Mouse (Mus musculus): ENCODE measurements around the gene D630023F18Rik.
A peak's percentile ranks its signal among the peaks of the same experiment; 100 is the strongest.

The D630023F18Rik gene

GRCm38 (mm10) chr1:65122574-65123372 is at the start of gene D630023F18Rik:
Gene D630023F18Rik, minus strand, starts transcription at chr1:65123214.
- DNase-seq: no peak

DNA sequence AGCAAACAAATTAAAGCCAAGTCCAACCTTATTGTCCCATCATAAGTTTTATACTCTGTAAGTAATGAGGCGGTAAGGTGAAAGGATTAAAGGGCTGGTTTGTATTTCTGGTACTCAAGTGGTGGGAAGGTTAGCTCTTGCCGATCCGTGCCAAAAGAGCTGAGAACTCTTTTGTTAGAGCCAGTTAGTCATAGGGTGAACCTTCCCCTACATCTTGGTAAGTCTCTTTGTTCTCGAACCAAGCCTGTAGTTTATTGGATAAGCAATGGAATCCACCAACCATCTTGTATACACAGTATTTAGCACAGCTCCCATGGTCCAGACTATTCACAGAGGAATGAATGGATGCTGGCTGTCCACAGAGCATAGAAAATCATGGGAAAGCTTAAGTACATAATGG is 48.6 kb upstream of the D630023F18Rik start:
- DNase-seq: no peak

DNA sequence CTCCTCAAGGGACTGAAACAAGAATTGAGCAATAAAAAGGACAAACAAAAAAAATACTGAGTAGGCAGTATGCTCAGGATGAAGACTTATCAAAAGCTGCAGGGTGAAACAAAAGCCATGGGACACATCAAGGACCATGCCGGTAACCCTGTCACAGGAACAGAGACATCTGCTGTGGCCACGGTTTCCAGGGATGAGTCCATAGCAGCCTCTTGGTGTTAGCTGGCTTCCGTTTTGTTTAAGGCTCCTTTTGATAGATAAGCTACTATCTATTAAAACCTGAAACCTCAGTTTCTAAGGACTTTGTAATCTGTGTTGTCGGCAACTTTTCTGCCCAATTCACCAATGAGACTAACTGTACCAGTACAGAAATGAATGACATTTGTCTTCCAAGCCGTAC is 46.9 kb upstream of the D630023F18Rik start:
- DNase-seq: no peak

- DNase-seq: no peak
Measured at GRCm38 (mm10) chr1:65169536-65169935, 46.5 kb upstream of the D630023F18Rik start.

GRCm38 (mm10) chr1:65167496-65167895 is 44.5 kb upstream of the D630023F18Rik start:
- DNase-seq: no peak

DNA sequence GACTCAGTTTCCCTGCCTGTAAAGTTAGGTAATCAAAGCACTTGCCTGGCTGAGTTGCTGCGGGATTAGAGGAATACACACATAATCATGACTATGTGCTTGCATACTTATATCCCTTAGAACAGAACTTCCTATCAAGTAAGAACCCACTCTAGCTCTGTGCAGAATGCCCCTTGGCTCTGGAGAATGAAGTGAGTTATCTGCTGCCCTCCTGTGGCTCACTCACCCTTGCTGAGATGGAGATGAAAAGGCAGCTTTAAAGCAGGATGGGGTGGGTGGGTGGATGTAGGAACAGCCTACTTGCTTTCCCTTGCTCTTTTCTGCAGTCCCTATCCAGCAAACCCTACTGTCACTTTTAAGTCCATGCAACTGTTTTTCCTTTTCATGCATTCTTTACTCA is 39.2 kb upstream of the D630023F18Rik start:
- no peak for DNase-seq

DNA sequence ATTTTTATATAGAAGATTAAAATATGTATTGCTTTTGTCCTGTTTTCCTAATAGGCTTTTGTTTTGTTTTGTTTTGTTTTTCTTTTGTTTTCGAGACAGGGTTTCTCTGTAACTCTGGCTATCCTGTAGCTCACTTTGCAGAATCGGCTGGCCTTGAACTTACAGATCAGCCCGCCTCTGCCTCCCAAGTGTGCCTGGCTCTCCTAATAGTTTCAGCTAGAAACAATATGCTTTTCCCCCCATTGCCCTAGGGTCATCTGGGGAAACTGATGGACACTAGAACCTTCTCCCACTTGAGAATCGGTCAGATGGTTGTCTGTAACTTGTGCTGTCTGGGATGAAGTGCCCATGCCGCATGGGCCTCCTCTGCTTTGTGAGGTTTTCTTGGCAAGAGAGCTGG is 33.1 kb upstream of the D630023F18Rik start:
- DNase-seq: no peak

- peak; percentile 35 for DNase-seq
Measured at GRCm38 (mm10) chr1:65154814-65155213, 31.8 kb upstream of the D630023F18Rik start.

DNA sequence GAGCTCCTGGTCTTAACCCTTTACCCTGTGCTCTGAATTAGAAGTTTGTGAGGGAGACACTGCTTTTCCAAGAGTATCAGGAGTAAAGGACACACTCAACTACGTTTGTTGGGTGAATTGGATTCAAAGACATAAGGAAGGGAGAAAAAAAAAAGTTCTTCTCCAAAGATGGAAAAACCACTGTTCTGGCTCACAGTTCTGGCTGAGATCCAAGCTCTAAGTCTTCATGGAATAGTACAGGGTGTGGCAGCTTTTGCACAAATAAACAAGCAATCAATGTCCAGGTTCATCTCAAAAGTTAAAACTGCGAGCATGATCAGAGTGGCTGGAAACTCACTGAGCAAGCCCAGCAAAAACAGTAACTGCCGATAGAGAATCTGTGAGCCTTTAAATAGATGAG is 25.0 kb upstream of the D630023F18Rik start:
- DNase-seq: no peak

GRCm38 (mm10) chr1:65147326-65147725 is 24.3 kb upstream of the D630023F18Rik start:
- no peak for DNase-seq

- no peak for DNase-seq
Measured at GRCm38 (mm10) chr1:65146601-65147000, 23.6 kb upstream of the D630023F18Rik start.

- no peak for DNase-seq
Measured at GRCm38 (mm10) chr1:65144783-65145182, 21.8 kb upstream of the D630023F18Rik start.

DNA sequence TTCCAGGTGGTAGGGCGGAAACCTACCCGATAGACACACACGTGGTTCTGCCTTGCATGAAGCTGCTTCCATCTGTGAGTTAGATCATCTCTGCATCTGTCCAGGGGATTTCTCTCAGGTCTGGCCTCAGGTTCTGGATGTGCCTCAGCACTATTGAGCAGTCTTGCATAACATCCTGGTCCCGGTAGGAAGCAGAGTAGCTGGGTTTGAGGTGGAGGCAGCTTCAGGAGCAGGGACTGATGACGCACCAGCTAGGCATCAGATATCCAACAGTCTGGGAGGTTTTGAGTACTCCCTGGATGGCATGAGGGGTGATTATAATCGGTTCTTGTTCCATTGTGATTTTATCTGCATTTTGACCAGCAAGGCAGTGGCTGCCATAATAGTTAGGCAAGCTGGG is 14.5 kb upstream of the D630023F18Rik start:
- no peak for DNase-seq

- no peak for DNase-seq
Measured at GRCm38 (mm10) chr1:65132833-65133232, 9.8 kb upstream of the D630023F18Rik start.

- DNase-seq: no peak
Measured at GRCm38 (mm10) chr1:65131671-65132070, 8.7 kb upstream of the D630023F18Rik start.

- no peak for DNase-seq
Measured at GRCm38 (mm10) chr1:65130226-65130625, 7.2 kb upstream of the D630023F18Rik start.

DNA sequence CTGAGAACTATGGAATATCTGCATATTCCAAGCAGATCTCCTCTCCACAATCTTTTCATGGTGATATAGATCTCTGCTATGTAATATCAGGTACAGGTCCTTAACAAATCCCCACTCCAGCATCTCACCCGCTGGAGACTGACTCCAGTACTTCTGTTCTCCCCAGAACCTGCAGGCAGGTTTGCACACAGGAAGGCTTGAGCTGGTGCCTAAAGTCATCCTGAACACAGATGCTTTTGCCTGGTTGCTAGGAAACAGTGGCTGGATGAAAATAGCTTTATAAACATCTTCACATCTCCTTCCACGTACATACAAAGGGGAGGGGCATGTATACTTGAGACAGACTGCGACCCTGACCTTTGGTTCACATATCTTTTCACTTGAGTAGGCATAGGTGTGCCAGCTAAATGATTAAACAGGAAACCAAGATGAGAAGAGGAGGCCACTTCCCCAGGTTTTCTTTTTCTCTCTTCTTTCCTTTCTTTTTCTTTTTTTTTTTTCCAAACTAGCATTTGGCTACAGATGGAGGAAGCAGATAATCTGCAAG is 6.7 kb upstream of the D630023F18Rik start:
- DNase-seq: no peak

- no peak for DNase-seq
Measured at GRCm38 (mm10) chr1:65119438-65119837, 3.6 kb downstream of the D630023F18Rik start, which contains the start of gene Gm28845. Gene Gm28845, minus strand, starts transcription at chr1:65119558.

DNA sequence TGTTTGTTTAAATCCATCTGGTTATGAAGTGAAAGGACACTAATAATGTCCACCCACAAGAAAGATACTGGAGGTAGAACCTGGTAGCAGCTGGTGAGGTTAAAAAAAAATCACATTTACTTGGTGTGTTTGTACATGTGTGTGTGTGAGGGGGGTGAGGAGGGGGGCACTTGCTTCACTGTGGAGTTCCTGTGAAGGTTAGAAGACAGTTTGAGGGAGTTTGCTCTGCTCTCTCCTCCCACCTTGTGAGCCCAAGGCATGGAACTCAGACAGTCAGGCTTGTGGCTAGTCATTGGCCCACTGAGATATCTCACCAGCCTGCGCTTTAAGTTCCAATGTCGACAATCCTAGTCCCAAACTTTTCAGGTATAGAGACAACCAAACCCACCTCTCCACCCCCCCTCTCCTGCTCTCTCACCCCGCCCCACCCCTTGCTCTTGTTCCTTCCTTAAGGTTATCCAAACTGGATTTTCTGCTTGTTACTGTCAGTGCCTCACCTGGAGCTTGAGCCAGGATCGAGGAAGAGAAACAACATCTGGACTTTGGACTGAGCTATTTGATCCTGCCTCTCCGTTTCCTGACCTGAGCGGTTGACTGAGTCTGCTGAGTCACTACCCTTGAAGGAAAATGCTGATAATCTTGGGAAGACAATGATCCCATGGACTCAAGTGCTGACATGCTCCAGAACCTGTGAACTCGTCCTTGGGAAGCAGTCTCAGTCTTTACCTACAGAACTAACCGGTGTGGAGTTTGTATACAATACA is 4.7 kb downstream of the D630023F18Rik start:
- DNase-seq: no peak

DNA sequence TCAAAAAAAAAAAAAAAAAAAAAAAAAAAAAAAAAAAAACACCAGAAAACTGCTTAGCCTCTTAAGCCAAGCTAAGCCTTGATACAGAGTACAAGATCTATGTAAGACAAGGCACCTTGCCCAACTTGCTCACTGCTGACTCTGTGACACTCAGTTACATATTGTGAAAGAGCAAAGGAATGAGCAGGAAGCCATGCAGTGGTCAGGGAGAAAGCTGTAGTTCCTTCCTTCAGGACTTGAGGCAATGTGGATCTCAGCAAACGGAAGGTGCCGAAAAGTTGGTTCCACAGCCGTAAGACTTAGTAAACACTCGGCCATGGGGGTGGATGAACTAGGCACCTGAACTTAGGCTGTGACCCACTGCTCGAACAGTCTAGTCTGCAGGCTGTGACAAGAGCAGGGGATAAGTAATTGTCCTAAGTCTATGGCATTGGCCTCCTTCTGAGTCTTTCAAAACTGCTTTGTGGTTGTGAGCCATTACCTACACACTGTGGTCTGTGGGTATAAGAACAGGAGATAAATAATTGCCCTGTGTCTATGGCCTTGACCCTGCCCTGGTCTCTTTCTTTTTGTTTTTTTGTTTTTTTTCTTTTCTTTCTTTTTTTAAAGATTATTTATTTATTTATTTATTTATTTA is 9.4 kb downstream of the D630023F18Rik start:
- DNase-seq: peak; percentile 37

DNA sequence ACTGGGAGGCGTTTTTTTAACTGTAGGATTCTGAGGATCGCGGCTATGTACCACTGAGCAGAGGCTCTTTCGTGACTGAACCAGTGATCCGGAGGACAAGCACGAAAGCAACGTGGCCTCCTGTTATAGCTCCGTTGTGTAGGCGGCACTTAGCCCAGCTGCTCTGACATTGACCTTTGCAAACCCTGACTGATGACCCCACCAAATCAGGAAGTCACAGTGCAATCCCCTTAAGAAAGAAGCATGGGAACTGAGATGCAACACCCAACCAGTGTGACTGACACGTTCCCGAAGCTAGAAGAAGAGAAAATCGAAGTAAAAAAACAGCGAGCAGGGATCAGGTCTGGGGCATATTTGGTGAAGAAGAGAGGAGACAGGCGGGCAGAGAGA is 10.2 kb downstream of the D630023F18Rik start:
- no peak for DNase-seq

DNA sequence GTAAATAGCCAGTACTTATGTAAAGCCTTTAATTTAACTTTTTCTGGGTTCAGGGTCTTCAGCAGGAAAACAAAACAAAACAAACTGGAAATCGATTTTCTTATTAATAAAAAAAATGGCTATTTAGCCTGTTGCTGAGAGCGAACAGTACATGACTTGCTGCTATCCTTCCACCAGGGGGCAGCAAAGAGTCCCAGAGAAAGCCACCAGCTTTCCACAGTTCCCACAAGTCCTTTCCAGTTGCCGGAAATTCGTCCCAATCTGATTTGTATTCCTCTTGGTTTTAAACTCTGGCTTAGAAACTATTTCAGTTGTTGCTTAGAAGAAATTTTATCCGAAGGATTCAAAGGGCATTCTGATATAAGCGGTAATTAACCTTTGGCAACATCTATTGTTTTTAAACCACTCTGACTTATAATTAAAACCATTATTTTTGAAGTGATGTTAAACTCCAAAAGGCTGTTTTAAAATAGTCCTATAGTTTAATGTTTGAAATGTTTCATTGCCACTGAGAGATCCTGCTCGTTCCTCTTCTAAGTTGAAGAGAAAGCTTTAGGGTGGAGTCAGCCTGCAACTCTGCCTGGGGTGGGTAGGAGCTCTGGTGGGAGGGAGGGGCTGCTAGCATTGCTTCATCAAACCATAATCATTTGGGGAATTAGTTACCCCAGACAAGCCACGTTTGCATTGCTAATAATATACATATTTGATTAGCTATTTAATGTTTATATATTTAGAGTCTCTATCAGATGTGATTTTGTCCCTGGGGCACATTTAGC is 10.8 kb downstream of the D630023F18Rik start:
- peak; percentile 83 for DNase-seq

Measured in lung, postnatal 14 days (tissue).